Mouse (Mus musculus) liver, embryonic 16.5 days (tissue): ENCODE measurements around the gene Nhej1. TPM values are rescaled to one million over a fixed set of nuclear protein-coding genes. Genes with fewer than 3 reads are reported as not detected.
A peak's percentile ranks its signal among the peaks of the same experiment; 100 is the strongest.

Source experiments
- ATAC-seq: fragments of 200-750 bp; cut with Nextera tagmentation; 2 replicates; pipeline ENCODE4 v1.8.0; 2017; ENCODE audit warnings: low read depth, mild to moderate bottlenecking, moderate number of reproducible peaks, moderate library complexity
- H3K27ac ChIP-seq: fragments of 300-500 bp; sonication (generic); 2 replicates; pipeline ENCODE4 v1.5.1; 2014; ENCODE audit warnings: mild to moderate bottlenecking, low read length
- H3K27me3 ChIP-seq: fragments of 300-500 bp; sonication (generic); 2 replicates; pipeline ENCODE4 v1.6.1; 2014; ENCODE audit warnings: low read depth, low read length, mixed read lengths; ENCODE audit not compliant: control insufficient read depth, insufficient read depth
- H3K36me3 ChIP-seq: fragments of 300-500 bp; sonication (generic); 2 replicates; pipeline ENCODE4 v1.6.1; 2014; ENCODE audit warnings: mild to moderate bottlenecking; ENCODE audit not compliant: control insufficient read depth, insufficient read depth
- H3K4me1 ChIP-seq: fragments of 300-500 bp; sonication (generic); 2 replicates; pipeline ENCODE4 v1.6.1; 2014; ENCODE audit warnings: low read depth, low read length, mixed read lengths; ENCODE audit not compliant: control insufficient read depth
- H3K4me2 ChIP-seq: fragments of 300-500 bp; sonication (generic); 2 replicates; pipeline ENCODE4 v1.6.1; 2014; ENCODE audit warnings: low read depth, low read length, mixed read lengths
- H3K4me3 ChIP-seq: fragments of 300-500 bp; sonication (generic); 2 replicates; pipeline ENCODE4 v1.5.1; 2014; ENCODE audit warnings: low read depth, mild to moderate bottlenecking, low read length
- H3K9ac ChIP-seq: fragments of 300-500 bp; sonication (generic); 2 replicates; pipeline ENCODE4 v1.6.1; 2014; ENCODE audit warnings: low read depth, low read length
- H3K9me3 ChIP-seq: fragments of 300-500 bp; sonication (generic); replicated peaks from 2 replicates; pipeline ENCODE4 v1.6.1; 2016; ENCODE audit warnings: low read length; ENCODE audit not compliant: control insufficient read depth
- WGBS: fragments of 180-500 bp; shearing (Covaris S2); extraction: QIAGEN DNeasy Blood & Tissue Kit; methylation state at CpG from one replicate; pipeline ENCODE4 v1.1.7; 2014; ENCODE audit not compliant: insufficient replicate concordance; 5-methylcytosine and 5-hydroxymethylcytosine counted together
- polyA plus RNA-seq: library from polyadenylated mRNA; unstranded; fragments of >200 nt; fragmentation: Nextera tagmentation; extraction: Ambion mirVana; gene quantifications from 2 replicates; pipeline ENCODE4 v1.2.1, GENCODE M21; 2015

Gene Nhej1
- polyA plus RNA-seq, 1 experiment from 2014 or later, result 6.0 TPM

GRCm38 (mm10) chr1:75133421-75134207, 8.6 kb upstream of the Nhej1 start, which contains the start of gene Slc23a3:
Gene Slc23a3 (minus strand): TSS chr1:75133890.
- H3K9me3 ChIP-seq, result no peaks in the 10 kb centered on the region
- 0 out of 2 replicates have a peak within 1 kb of the TSS, but pooled peaks have one; percentile 28 for H3K27ac ChIP-seq
- H3K9ac ChIP-seq, result no peak within 1 kb of the TSS
- peaks cover 30% of the 10 kb centered on the region for H3K36me3 ChIP-seq
- H3K4me3 ChIP-seq, result no peak within 1 kb of the TSS
- H3K4me2 ChIP-seq, result peak within 1 kb of the TSS; percentile 21; the same call in 1 of the 2 replicates
- 55% methylated on average over 12 of the region's 12 CpGs for WGBS
- ATAC-seq, result no peak; the same call in 1 of the 2 replicates
- no peaks in the 10 kb centered on the region for H3K27me3 ChIP-seq
- H3K4me1 ChIP-seq, result peaks cover 44% of the 10 kb centered on the region

- peaks cover 22% of the 10 kb centered on the region for H3K4me1 ChIP-seq
- 58% methylated on average over 3 of the region's 3 CpGs for WGBS
- no peak overlapping the region for H3K4me3 ChIP-seq
- H3K36me3 ChIP-seq, result no peaks in the 10 kb centered on the region
- no peaks in the 10 kb centered on the region for H3K27me3 ChIP-seq
- H3K9me3 ChIP-seq, result no peaks in the 10 kb centered on the region
- H3K27ac ChIP-seq, result no peak overlapping the region
- no peak overlapping the region for H3K4me2 ChIP-seq
- no peak for ATAC-seq
- no peak overlapping the region for H3K9ac ChIP-seq
Measured at GRCm38 (mm10) chr1:75128641-75129040, 3.6 kb upstream of the Nhej1 start.

- Histone ChIP-seq H3K4me3 (peak overlapping the region; percentile 80), H3K9me3 (no peaks in the 10 kb centered on the region), H3K9ac (peak overlapping the region; percentile 85), H3K36me3 (no peaks in the 10 kb centered on the region), H3K27me3 (no peaks in the 10 kb centered on the region), H3K27ac (peak overlapping the region; percentile 100), H3K4me2 (peak overlapping the region; percentile 73), H3K4me1 (peaks cover 18% of the 10 kb centered on the region)
- no peak for ATAC-seq
- WGBS, result 34% methylated on average over 5 of the region's 5 CpGs
Measured at GRCm38 (mm10) chr1:75125418-75125817, 418 bp upstream of the Nhej1 start.

GRCm38 (mm10) chr1:75122211-75122610, 2.8 kb downstream of the Nhej1 start:
- Histone ChIP-seq H3K9ac (no peak overlapping the region), H3K27me3 (no peaks in the 10 kb centered on the region), H3K36me3 (no peaks in the 10 kb centered on the region), H3K4me3 (no peak overlapping the region), H3K4me1 (peaks cover 18% of the 10 kb centered on the region), H3K9me3 (no peaks in the 10 kb centered on the region), H3K4me2 (no peak overlapping the region), H3K27ac (no peak overlapping the region)
- ATAC-seq, result no peak
- WGBS, result 51% methylated on average over 3 of the region's 3 CpGs

- Histone ChIP-seq H3K27me3 (no peaks in the 10 kb centered on the region), H3K4me3 (no peak overlapping the region), H3K9ac (no peak overlapping the region), H3K36me3 (no peaks in the 10 kb centered on the region), H3K9me3 (no peaks in the 10 kb centered on the region), H3K4me1 (no peaks in the 10 kb centered on the region), H3K4me2 (no peak overlapping the region), H3K27ac (no peak overlapping the region)
- no peak for ATAC-seq
- WGBS, result 33% methylated on average over 4 of the region's 4 CpGs
Measured at GRCm38 (mm10) chr1:75052091-75052490, 72.9 kb downstream of the Nhej1 start.

GRCm38 (mm10) chr1:75051428-75051827, 73.6 kb downstream of the Nhej1 start:
- H3K9ac ChIP-seq, result no peak overlapping the region
- no peaks in the 10 kb centered on the region for H3K27me3 ChIP-seq
- H3K36me3 ChIP-seq, result no peaks in the 10 kb centered on the region
- no peak for ATAC-seq
- no peaks in the 10 kb centered on the region for H3K4me1 ChIP-seq
- WGBS, result 61% methylated on average over 7 of the region's 7 CpGs
- H3K4me2 ChIP-seq, result no peak overlapping the region
- H3K9me3 ChIP-seq, result no peaks in the 10 kb centered on the region
- H3K27ac ChIP-seq, result no peak overlapping the region
- no peak overlapping the region for H3K4me3 ChIP-seq

GRCm38 (mm10) chr1:75048571-75048970, 76.4 kb downstream of the Nhej1 start:
- no peak overlapping the region for H3K4me3 ChIP-seq
- no peaks in the 10 kb centered on the region for H3K27me3 ChIP-seq
- no peaks in the 10 kb centered on the region for H3K36me3 ChIP-seq
- no peak overlapping the region for H3K9ac ChIP-seq
- no peak for ATAC-seq
- WGBS, result 38% methylated on average over 2 of the region's 2 CpGs
- no peaks in the 10 kb centered on the region for H3K4me1 ChIP-seq
- no peak overlapping the region for H3K4me2 ChIP-seq
- no peak overlapping the region for H3K27ac ChIP-seq
- no peaks in the 10 kb centered on the region for H3K9me3 ChIP-seq

- 47% methylated on average over 4 of the region's 4 CpGs for WGBS
- Histone ChIP-seq H3K4me2 (no peak overlapping the region), H3K9me3 (no peaks in the 10 kb centered on the region), H3K4me1 (no peaks in the 10 kb centered on the region), H3K27ac (no peak overlapping the region), H3K9ac (no peak overlapping the region), H3K27me3 (no peaks in the 10 kb centered on the region), H3K4me3 (no peak overlapping the region), H3K36me3 (no peaks in the 10 kb centered on the region)
- peak; percentile 41; the same call in 1 of the 2 replicates for ATAC-seq
Measured at GRCm38 (mm10) chr1:75048041-75048440, 77.0 kb downstream of the Nhej1 start.

- Histone ChIP-seq H3K9me3 (no peaks in the 10 kb centered on the region), H3K4me3 (no peak overlapping the region), H3K4me1 (no peaks in the 10 kb centered on the region), H3K9ac (no peak overlapping the region), H3K27me3 (no peaks in the 10 kb centered on the region), H3K4me2 (no peak overlapping the region), H3K36me3 (no peaks in the 10 kb centered on the region), H3K27ac (no peak overlapping the region)
- no peak for ATAC-seq
- WGBS, result 45% methylated on average over 7 of the region's 7 CpGs
Measured at GRCm38 (mm10) chr1:75040429-75040828, 84.6 kb downstream of the Nhej1 start.
